Mouse (Mus musculus) ZHBTc4 (cell line): ENCODE results near the gene Sprr3.
"Not testable (repeated sequence)": the region's sequence is repeated elsewhere in the genome, so short reads cannot be mapped to it uniquely, and the experiment has no call there.

ENCODE experiments used
- DNase-seq: peaks from one replicate; pipeline ENCODE4 v3.0.0-alpha.2; 2011; ENCODE audit warnings: low read depth, low spot score

Sprr3 gene

GRCm38 (mm10) chr3:92458620-92459019, at the start of gene Sprr3:
TSS of gene Sprr3 (minus strand) at chr3:92458720.
- DNase-seq: no peak

- no peak for DNase-seq
Measured at GRCm38 (mm10) chr3:92508185-92508584, 49.7 kb upstream of the Sprr3 start.

DNA sequence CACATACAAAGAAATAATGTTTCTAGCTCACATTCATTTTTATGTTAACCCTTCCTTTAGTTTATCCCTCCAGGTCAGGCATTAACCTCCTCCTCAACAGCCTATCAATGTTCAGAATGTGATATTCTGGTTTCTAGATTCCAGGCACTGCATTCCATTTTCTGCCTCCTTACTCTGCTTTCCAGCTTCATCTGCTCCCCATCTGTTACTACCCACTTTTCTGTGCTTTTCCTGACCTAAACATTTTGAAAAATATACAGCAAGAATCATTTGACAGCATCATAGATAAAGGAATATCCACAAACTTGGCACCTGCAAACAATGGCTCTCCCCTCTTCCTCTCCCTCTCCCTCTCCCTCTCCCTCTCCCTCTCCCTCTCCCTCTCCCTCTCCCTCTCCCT, 45.0 kb upstream of the Sprr3 start:
- DNase-seq: no peak

GRCm38 (mm10) chr3:92500393-92500792, 41.9 kb upstream of the Sprr3 start, which contains the start of gene Sprr4:
TSS of gene Sprr4 (minus strand) at chr3:92500493.
- no peak for DNase-seq

GRCm38 (mm10) chr3:92490262-92490661, 31.7 kb upstream of the Sprr3 start:
- DNase-seq: not testable (repeated sequence)

- no peak for DNase-seq
Measured at GRCm38 (mm10) chr3:92486307-92486706, 27.8 kb upstream of the Sprr3 start.

DNA sequence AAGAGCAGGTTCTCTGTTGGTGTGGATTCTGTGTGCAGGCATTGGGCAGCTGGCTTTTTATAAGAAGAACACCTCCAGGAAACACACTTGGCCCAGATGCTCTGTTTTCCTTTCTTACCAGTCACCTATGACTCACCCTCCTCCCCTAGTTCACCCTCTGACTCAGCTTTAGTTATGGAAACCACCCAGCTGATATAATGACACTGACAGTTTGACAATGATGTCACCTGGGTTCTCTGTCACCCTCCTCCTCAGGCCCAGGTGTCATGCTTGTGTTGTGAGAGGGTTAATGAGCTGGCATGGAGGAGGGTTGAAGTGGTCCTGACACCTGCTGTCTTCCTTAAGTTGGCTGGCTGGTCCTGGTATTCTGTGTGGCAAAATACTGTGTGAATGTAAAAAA, 27.3 kb upstream of the Sprr3 start, which contains the start of gene Sprr1a:
TSS of gene Sprr1a (minus strand) at position 33 of the 400 bp plus-strand sequence.
- no peak for DNase-seq

- peak; percentile 28 for DNase-seq
Measured at GRCm38 (mm10) chr3:92481249-92481648, 22.7 kb upstream of the Sprr3 start.

DNA sequence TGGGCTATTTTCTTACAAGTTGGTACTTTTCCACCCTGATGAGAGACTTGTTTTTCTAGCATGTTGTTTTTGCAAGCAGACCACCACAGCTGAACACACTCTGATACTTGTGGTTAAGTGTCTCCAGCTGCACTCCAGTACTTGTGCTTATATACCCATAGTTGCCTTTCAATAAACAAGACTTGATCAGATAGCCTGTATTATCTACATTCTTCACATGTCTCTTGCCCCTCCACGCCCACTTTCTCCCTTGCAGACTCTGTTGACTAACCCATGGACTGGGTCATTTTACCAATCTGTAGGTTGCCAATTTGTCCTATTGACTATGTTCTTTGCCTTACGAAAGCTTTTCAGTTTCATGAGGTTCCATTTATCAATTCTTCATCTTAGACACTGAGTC, 11.6 kb upstream of the Sprr3 start:
- DNase-seq: no peak

DNA sequence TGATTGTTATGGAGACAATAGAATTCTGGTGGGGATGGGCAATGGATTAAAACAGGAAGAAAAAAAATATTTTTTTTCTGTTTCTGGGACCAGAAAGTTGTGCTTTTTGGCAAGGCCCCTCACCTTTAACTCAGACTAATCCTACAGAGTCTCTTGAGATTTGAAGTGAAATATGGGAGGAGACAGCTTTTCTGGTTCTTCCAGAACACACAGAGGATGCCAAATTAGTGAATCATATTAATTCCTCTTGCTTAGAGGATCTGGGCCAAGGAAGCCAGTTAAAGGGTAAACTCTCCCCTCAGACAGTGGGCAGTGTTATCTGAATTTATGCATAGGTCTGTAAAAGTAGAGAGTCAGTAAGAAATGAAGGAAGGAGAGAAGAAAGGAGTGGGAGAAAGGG, 8.9 kb upstream of the Sprr3 start:
- DNase-seq: no peak

DNA sequence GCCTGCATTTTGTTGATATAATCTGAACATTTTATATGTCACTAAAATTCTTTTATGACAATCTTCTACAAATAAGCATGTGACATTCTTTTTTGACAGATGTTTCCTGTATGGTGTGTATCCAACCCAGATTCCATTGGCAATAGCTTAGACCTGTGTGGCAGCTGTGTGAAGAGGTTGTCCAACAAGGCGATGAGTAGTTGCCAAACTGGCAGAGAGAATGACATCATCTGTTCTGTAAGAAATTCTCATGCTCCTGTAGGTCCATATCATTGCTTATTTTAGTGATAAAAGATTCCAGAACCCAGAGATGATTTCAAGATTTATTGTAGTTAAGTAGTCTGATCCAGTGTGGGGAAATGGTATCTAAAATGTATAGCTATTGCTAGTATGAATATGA, 8.1 kb upstream of the Sprr3 start:
- DNase-seq: no peak

GRCm38 (mm10) chr3:92455151-92455550, 3.4 kb downstream of the Sprr3 start:
- DNase-seq: no peak

DNA sequence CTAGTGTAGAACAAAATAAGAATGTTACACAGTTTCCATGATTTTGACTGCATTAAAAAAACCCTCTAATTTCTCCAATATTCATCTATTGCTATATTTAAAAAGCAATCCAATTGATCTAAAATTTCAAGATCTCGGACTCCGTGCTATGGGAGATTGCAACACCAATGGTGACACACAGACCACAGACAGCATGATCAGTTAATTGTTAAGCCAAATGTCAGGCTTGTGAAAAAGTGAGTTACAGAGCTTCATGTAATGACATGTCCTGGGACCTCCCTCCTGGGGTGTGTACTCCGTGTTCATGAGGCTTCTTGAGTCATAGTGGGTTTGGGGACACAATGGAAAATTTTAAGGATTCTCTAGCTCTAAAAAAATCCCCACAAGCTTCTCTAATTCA, 18.3 kb downstream of the Sprr3 start:
- no peak for DNase-seq

GRCm38 (mm10) chr3:92438689-92439088, 19.8 kb downstream of the Sprr3 start, which contains the start of gene Sprr1b:
TSS of gene Sprr1b (minus strand) at chr3:92438789.
- no peak for DNase-seq

DNA sequence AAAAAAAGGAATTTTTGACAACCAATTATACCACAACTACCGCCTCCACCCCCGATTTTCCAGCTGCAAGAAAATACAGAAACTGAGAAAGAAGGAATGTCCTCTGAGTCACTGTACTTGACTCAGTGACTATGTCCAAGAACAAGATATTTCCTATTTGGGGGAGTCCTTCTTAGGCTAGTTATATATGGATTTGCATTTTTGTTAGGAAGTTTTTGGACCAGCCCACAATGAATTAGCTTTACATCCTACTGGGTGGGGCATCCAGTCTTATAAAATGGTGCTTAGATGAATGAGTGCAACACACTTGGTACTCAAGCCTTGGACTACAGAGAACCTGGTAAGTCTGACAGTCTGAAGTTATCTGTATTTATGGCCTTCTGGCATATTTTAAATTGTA, 26.2 kb downstream of the Sprr3 start, which contains the start of gene Sprr2k:
TSS of gene Sprr2k (plus strand) at position 301 of the 400 bp plus-strand sequence.
- DNase-seq: no peak

GRCm38 (mm10) chr3:92429323-92429722, 29.2 kb downstream of the Sprr3 start, which contains the start of gene Gm9774:
TSS of gene Gm9774 (minus strand) at chr3:92429423.
- no peak for DNase-seq

GRCm38 (mm10) chr3:92417782-92418181, 40.7 kb downstream of the Sprr3 start, which contains the start of gene Sprr2j-ps:
TSS of gene Sprr2j-ps (plus strand) at chr3:92418082.
- DNase-seq: no peak

DNA sequence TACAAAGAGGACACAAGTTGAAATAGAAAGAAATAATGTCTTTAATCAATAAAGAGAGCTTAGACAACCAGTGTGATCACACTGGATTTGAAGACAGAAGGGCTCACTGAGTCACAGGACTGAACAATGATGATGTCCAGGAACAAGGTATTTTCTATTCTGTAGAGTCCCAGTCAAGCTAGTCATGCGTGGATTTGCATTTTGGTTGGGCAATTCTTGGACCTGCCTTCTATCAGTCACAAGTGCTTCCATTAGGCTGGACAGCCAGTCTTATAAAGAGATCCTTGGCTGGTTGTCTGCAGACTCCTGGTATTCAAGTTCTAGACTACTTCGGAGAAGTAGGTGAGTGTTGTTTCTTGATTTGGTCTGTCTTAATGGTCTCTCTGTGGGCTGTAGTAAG, 50.8 kb downstream of the Sprr3 start, which contains the start of gene Sprr2i:
TSS of gene Sprr2i (plus strand) at position 301 of the 400 bp plus-strand sequence.
- no peak for DNase-seq
